Comparison of ENCODE assay signal across 1 mouse cellular context in the genomic region with DNA sequence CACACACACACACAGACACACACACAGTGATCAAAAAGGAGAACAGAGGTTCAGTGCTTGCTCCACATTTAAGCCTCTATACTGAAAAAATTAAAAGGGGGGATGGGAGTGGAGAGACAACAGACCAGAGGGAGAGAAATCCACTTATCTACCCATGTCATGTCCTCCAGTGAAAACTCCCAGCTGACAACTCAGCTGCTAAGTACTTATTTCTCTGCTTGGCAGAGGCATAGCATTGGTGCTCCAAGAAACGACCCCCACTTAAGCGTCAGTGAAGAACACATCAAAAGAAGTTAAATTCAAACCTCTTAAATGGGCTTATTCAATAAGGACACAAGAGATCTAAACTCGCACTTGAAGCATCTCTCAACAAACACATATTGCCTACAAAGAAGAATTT.
TF ChIP-seq lines count a peak whose summit lies in the region.

No protein-coding gene starts in this region.

TF ChIP-seq in CH12.LX, 34 proteins besides CTCF, POLR2A, EP300 and RAD21 (continued from another document):
- TF ChIP-seq MAFK (IDR thresholded peaks at IDR 0.05; ENCODE audit: insufficient replicate concordance, low read length) (no peak), ZKSCAN1 (IDR thresholded peaks at IDR 0.05; ENCODE audit: borderline replicate concordance, low read depth, low read length) (no peak), IRF4 (IDR thresholded peaks at IDR 0.05; ENCODE audit: low read depth, low read length) (no peak), CHD1 (IDR thresholded peaks at IDR 0.05; ENCODE audit: low read depth, low read length) (no peak), ETS1 (conservative IDR thresholded peaks at IDR 0.05; ENCODE audit: low read depth, low read length) (no peak), USF2 (conservative IDR thresholded peaks at IDR 0.05; ENCODE audit: low read depth, low read length) (no peak)
